Mouse (Mus musculus): ENCODE results near the gene Slc22a23. TPM values are rescaled to one million over a fixed set of nuclear protein-coding genes. Genes with fewer than 3 reads are reported as not detected.

The Slc22a23 gene
- polyA plus RNA-seq, 1 experiment from 2014 or later = 11.6 TPM

DNA sequence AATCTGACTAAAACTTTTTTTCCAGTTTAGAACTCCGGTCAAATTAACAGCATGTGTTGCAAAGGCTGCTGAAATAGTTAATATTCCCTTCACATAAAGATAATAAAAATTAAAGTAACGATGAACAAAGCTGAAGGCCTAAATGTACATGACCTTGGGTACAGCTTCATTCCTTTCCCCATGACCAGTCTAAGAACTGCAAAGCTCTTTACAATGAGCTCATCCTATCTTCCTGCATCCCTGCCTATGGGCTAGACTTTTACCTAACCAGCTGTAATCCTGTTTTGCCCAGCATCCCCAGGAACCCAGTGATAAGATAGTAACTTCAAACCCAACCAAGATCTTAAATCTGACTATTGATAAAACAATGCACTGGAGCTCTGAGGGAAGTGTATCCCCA is 56.9 kb downstream of the Slc22a23 start:
- WGBS = 76% methylated on average over 2 of the region's 2 CpGs
- Histone ChIP-seq H3K4me1 (replicated peaks; ENCODE audit: control insufficient read depth, insufficient read depth, low read length) (peaks cover 7% of the 10 kb centered on the region), H3K9me3 (ENCODE audit: control insufficient read depth, low read length) (no peaks in the 10 kb centered on the region), H3K9ac (ENCODE audit: low read depth, low read length) (no peak overlapping the region), H3K4me2 (no peak overlapping the region), H3K4me3 (ENCODE audit: low read depth, low read length) (no peak overlapping the region), H3K27me3 (replicated peaks; ENCODE audit: control insufficient read depth, insufficient read depth, low read length) (no peaks in the 10 kb centered on the region), H3K36me3 (ENCODE audit: control insufficient read depth, insufficient read depth, low read length) (peaks cover 2% of the 10 kb centered on the region; the same call in 1 of the 2 replicates), H3K27ac (ENCODE audit: low read depth, low read length) (no peak overlapping the region; the same call in 1 of the 2 replicates)
- no peak for DNase-seq (ENCODE audit: low spot score)
- no peak for ATAC-seq (replicated peaks; ENCODE audit: low FRiP score)

DNA sequence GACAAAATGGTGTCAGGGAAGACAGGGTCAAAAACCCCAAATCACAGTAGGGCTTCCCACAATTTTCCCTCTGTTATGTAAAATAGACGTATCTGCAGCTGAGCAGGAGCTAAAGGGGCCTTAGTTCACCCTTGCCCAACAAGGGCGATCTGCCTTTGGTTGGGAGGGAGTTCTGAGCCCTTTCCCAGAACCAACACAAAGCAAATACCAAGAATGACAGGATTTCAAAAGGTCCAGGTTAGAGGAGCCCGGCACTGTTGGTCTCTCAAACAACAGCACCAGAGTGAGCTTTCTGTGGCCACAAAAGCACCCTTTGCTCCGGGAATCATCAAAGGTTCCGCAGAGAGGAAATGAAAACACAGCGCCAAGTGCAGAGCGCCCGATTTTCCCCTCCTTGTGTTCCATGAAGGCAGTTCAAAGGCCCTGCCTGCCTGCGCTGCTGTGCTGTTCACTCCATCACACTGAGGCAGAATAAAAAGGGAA is 57.3 kb downstream of the Slc22a23 start:
- Histone ChIP-seq H3K4me2 (no peak overlapping the region), H3K36me3 (ENCODE audit: control insufficient read depth, insufficient read depth, low read length) (peaks cover 2% of the 10 kb centered on the region; the same call in 1 of the 2 replicates), H3K27ac (ENCODE audit: low read depth, low read length) (peak overlapping the region; percentile 58; the same call in 1 of the 2 replicates), H3K9ac (ENCODE audit: low read depth, low read length) (no peak overlapping the region), H3K4me3 (ENCODE audit: low read depth, low read length) (no peak overlapping the region), H3K27me3 (replicated peaks; ENCODE audit: control insufficient read depth, insufficient read depth, low read length) (no peaks in the 10 kb centered on the region), H3K9me3 (ENCODE audit: control insufficient read depth, low read length) (no peaks in the 10 kb centered on the region), H3K4me1 (replicated peaks; ENCODE audit: control insufficient read depth, insufficient read depth, low read length) (peaks cover 7% of the 10 kb centered on the region)
- DNase-seq (ENCODE audit: low spot score) (no peak), ATAC-seq (replicated peaks; ENCODE audit: low FRiP score) (peak; percentile 42; the same call in 1 of the 2 replicates)
- 59% methylated on average over 9 of the region's 9 CpGs for WGBS

DNA sequence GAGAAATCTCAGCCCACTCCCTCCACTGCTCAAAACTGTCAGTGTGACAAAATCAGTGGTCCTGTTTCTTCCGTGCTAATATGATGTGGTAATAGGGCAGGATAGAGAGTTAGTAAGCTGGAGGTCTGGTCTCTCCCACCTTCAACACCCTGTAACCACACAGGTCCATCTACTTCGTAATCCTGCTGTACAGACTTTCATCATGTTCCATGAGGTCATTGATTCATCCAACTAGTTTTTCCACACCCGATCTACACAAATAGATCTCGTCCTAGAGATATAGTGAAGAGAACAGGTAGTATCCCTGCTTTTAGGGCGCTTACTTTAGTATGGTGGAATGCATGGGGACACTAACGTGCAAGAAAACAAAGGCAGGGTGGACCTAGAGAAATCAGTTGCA is 63.6 kb downstream of the Slc22a23 start:
- Histone ChIP-seq H3K4me2 (no peak overlapping the region), H3K36me3 (ENCODE audit: control insufficient read depth, insufficient read depth, low read length) (peaks cover under 1% of the 10 kb centered on the region), H3K27me3 (replicated peaks; ENCODE audit: control insufficient read depth, insufficient read depth, low read length) (no peaks in the 10 kb centered on the region), H3K27ac (ENCODE audit: low read depth, low read length) (no peak overlapping the region), H3K4me1 (replicated peaks; ENCODE audit: control insufficient read depth, insufficient read depth, low read length) (peaks cover 9% of the 10 kb centered on the region), H3K4me3 (ENCODE audit: low read depth, low read length) (no peak overlapping the region), H3K9ac (ENCODE audit: low read depth, low read length) (no peak overlapping the region), H3K9me3 (ENCODE audit: control insufficient read depth, low read length) (no peaks in the 10 kb centered on the region)
- no peak for DNase-seq (ENCODE audit: low spot score)
- WGBS = 86% methylated on average over 6 of the region's 6 CpGs
- no peak for ATAC-seq (replicated peaks; ENCODE audit: low FRiP score)

DNA sequence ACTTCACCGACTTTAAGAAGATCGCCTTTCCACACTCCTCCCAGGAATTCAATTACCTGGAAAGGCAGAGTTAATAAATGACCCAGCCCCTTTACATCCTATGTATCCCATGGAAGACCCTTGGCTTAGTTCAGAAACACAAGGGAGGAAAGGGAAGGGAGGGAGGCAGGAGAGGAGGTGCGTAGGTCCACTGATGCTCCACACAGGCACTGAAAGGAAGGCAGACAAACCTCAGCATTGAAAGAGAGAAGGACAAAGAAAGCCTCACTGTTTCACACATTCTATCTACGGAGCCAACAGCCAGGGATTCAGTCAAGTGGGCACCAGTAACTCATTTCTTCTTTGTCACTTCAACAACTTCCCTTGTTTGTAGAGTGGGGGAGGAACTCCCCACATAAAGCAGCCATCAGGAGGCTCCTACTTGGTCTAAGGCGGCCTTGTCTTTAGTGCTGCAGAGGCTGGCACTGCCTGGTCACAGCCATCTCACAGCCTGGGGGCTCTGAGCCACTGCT is 66.2 kb downstream of the Slc22a23 start:
- Histone ChIP-seq H3K9me3 (ENCODE audit: control insufficient read depth, low read length) (no peaks in the 10 kb centered on the region), H3K9ac (ENCODE audit: low read depth, low read length) (no peak overlapping the region), H3K27me3 (replicated peaks; ENCODE audit: control insufficient read depth, insufficient read depth, low read length) (no peaks in the 10 kb centered on the region), H3K4me3 (ENCODE audit: low read depth, low read length) (no peak overlapping the region), H3K4me2 (no peak overlapping the region), H3K27ac (ENCODE audit: low read depth, low read length) (no peak overlapping the region), H3K4me1 (replicated peaks; ENCODE audit: control insufficient read depth, insufficient read depth, low read length) (peaks cover 26% of the 10 kb centered on the region), H3K36me3 (ENCODE audit: control insufficient read depth, insufficient read depth, low read length) (peaks cover 3% of the 10 kb centered on the region)
- 79% methylated on average over 5 of the region's 5 CpGs for WGBS
- DNase-seq (ENCODE audit: low spot score) = no peak
- ATAC-seq (replicated peaks; ENCODE audit: low FRiP score) = no peak

DNA sequence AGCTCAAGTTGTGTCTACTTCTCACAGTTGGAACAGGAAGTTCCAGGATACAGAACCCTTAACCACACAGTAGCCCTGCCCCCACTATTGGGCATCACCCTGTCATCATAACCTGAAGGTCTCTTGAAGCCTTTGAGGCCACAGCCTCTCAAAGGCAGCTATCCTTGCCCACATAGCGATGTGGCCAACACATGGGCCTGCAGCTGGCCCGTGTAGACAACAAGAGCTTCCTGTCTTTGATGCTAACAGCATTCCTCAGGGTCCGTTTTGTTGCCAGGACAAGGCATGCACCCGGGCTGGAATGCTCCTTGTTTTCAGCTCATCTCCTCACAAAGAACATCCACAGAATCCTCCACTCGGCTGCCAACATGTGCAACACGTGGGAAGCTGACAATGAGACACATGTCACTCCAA is 66.7 kb downstream of the Slc22a23 start:
- 49% methylated on average over 6 of the region's 6 CpGs for WGBS
- no peaks in the 10 kb centered on the region for H3K9me3 ChIP-seq (ENCODE audit: control insufficient read depth, low read length)
- peaks cover 3% of the 10 kb centered on the region for H3K36me3 ChIP-seq (ENCODE audit: control insufficient read depth, insufficient read depth, low read length)
- H3K4me1 ChIP-seq (replicated peaks; ENCODE audit: control insufficient read depth, insufficient read depth, low read length) = peaks cover 27% of the 10 kb centered on the region
- no peak overlapping the region for H3K4me2 ChIP-seq
- H3K27me3 ChIP-seq (replicated peaks; ENCODE audit: control insufficient read depth, insufficient read depth, low read length) = no peaks in the 10 kb centered on the region
- no peak overlapping the region for H3K9ac ChIP-seq (ENCODE audit: low read depth, low read length)
- DNase-seq (ENCODE audit: low spot score) (no peak), ATAC-seq (replicated peaks; ENCODE audit: low FRiP score) (no peak)
- no peak overlapping the region for H3K4me3 ChIP-seq (ENCODE audit: low read depth, low read length)
- no peak overlapping the region for H3K27ac ChIP-seq (ENCODE audit: low read depth, low read length)

DNA sequence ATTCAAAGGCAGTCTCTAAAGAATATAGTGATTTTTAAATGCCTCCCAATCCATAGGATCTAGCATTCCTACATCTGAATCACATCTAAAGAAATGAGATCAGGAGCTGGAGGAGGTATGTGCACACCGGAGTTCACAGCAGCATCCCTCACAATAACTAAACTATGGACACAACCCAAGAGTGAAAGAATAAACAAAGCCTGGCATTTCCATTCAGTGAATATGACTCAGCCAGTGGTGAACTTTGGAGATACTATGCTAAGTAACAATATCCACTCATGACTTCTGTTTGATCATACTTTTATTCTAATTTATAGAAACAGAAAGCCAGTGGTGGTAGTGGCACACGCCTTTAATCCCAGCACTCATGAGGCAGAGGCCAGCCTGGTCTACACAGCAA is 67.4 kb downstream of the Slc22a23 start:
- no peak for DNase-seq (ENCODE audit: low spot score)
- Histone ChIP-seq H3K9ac (ENCODE audit: low read depth, low read length) (no peak overlapping the region), H3K36me3 (ENCODE audit: control insufficient read depth, insufficient read depth, low read length) (peaks cover 3% of the 10 kb centered on the region), H3K4me1 (replicated peaks; ENCODE audit: control insufficient read depth, insufficient read depth, low read length) (peaks cover 32% of the 10 kb centered on the region), H3K4me2 (no peak overlapping the region), H3K4me3 (ENCODE audit: low read depth, low read length) (no peak overlapping the region), H3K9me3 (ENCODE audit: control insufficient read depth, low read length) (no peaks in the 10 kb centered on the region), H3K27ac (ENCODE audit: low read depth, low read length) (no peak overlapping the region), H3K27me3 (replicated peaks; ENCODE audit: control insufficient read depth, insufficient read depth, low read length) (no peaks in the 10 kb centered on the region)
- whole genome bisulfite sequencing = 93% methylated on average over 2 of the region's 2 CpGs
- no peak for ATAC-seq (replicated peaks; ENCODE audit: low FRiP score)

DNA sequence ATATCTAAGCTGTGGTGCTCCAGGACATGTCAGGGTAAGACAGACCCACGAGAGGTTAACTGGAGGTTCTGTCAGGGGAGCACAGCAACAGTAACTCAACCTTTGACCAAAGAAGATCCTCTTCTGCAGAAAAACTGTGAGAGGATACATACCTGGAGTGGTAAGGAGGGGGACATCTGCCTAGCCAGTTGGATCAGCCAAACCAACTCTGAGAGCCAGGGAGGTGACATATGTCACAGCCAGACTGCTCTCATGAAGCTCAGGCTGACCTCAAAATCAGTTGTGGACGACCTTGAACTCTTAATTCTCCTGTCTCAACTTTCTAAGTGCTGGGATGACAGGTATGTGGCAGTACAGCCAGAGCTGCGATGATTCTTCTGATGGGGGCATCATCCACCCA is 68.0 kb downstream of the Slc22a23 start:
- H3K36me3 ChIP-seq (ENCODE audit: control insufficient read depth, insufficient read depth, low read length) = peaks cover 3% of the 10 kb centered on the region
- H3K4me3 ChIP-seq (ENCODE audit: low read depth, low read length) = no peak overlapping the region
- DNase-seq (ENCODE audit: low spot score) = no peak
- WGBS = 84% methylated on average over 3 of the region's 3 CpGs
- no peaks in the 10 kb centered on the region for H3K9me3 ChIP-seq (ENCODE audit: control insufficient read depth, low read length)
- no peaks in the 10 kb centered on the region for H3K27me3 ChIP-seq (replicated peaks; ENCODE audit: control insufficient read depth, insufficient read depth, low read length)
- ATAC-seq (replicated peaks; ENCODE audit: low FRiP score) = no peak
- peaks cover 36% of the 10 kb centered on the region for H3K4me1 ChIP-seq (replicated peaks; ENCODE audit: control insufficient read depth, insufficient read depth, low read length)
- H3K9ac ChIP-seq (ENCODE audit: low read depth, low read length) = no peak overlapping the region
- no peak overlapping the region for H3K27ac ChIP-seq (ENCODE audit: low read depth, low read length)
- H3K4me2 ChIP-seq = no peak overlapping the region

DNA sequence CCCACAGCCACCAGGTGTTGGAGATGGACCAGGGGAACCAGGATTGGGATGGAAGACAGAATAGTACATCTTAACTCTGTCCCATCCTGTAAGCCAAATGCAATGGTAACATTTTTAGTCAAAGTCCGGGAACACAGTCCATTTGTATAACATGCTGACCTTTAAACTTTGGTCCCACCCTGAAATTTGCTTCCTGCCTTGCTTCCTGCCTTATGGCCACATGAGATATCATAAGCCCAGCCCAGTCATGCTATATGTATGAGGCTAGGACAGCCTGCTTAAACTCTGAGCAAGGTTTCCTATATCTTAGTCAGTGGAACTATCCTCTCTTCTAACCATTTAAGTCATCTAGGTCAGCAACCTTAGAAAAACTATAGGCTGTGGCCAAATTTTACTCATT is 70.1 kb downstream of the Slc22a23 start:
- DNase-seq (ENCODE audit: low spot score) = no peak
- H3K9me3 ChIP-seq (ENCODE audit: control insufficient read depth, low read length) = no peaks in the 10 kb centered on the region
- no peak overlapping the region for H3K9ac ChIP-seq (ENCODE audit: low read depth, low read length)
- peaks cover 55% of the 10 kb centered on the region for H3K4me1 ChIP-seq (replicated peaks; ENCODE audit: control insufficient read depth, insufficient read depth, low read length)
- H3K4me3 ChIP-seq (ENCODE audit: low read depth, low read length) = no peak overlapping the region
- peak overlapping the region; percentile 14; the same call in 1 of the 2 replicates for H3K4me2 ChIP-seq
- peaks cover 3% of the 10 kb centered on the region for H3K36me3 ChIP-seq (ENCODE audit: control insufficient read depth, insufficient read depth, low read length)
- peak; percentile 48; the same call in 1 of the 2 replicates for ATAC-seq (replicated peaks; ENCODE audit: low FRiP score)
- H3K27me3 ChIP-seq (replicated peaks; ENCODE audit: control insufficient read depth, insufficient read depth, low read length) = no peaks in the 10 kb centered on the region
- WGBS = 50% methylated on average over 1 of the region's 1 CpGs
- H3K27ac ChIP-seq (ENCODE audit: low read depth, low read length) = peak overlapping the region; percentile 48; the same call in 1 of the 2 replicates

DNA sequence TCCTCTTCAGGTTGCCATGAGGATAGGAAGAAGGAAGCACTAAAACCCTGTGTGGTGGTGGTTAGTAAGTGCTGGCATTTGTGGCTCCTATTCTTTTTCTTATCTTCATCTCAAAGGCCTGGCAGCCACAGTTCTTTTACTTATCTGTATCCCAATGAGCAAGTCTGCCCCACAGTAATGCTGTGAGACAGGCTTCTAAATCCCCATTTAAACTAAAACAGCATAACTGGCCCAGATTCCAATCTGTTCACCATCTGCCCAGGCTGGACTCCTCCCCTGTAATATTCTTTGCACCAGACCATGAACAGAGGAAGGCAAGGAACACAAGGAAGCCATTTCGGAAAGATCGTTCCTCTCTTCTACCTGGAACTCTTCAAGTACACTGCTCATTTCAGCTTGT is 70.6 kb downstream of the Slc22a23 start:
- no peak overlapping the region for H3K4me3 ChIP-seq (ENCODE audit: low read depth, low read length)
- no peaks in the 10 kb centered on the region for H3K27me3 ChIP-seq (replicated peaks; ENCODE audit: control insufficient read depth, insufficient read depth, low read length)
- H3K4me2 ChIP-seq = peak overlapping the region; percentile 14; the same call in 1 of the 2 replicates
- H3K9ac ChIP-seq (ENCODE audit: low read depth, low read length) = no peak overlapping the region
- no peaks in the 10 kb centered on the region for H3K9me3 ChIP-seq (ENCODE audit: control insufficient read depth, low read length)
- peak overlapping the region; percentile 48; the same call in 1 of the 2 replicates for H3K27ac ChIP-seq (ENCODE audit: low read depth, low read length)
- 95% methylated on average over 2 of the region's 2 CpGs for WGBS
- H3K4me1 ChIP-seq (replicated peaks; ENCODE audit: control insufficient read depth, insufficient read depth, low read length) = peaks cover 54% of the 10 kb centered on the region
- H3K36me3 ChIP-seq (ENCODE audit: control insufficient read depth, insufficient read depth, low read length) = peaks cover 3% of the 10 kb centered on the region
- no peak for DNase-seq (ENCODE audit: low spot score)
- no peak for ATAC-seq (replicated peaks; ENCODE audit: low FRiP score)
